8 mouse cellular contexts compared by ENCODE assay signal in the genomic region with DNA sequence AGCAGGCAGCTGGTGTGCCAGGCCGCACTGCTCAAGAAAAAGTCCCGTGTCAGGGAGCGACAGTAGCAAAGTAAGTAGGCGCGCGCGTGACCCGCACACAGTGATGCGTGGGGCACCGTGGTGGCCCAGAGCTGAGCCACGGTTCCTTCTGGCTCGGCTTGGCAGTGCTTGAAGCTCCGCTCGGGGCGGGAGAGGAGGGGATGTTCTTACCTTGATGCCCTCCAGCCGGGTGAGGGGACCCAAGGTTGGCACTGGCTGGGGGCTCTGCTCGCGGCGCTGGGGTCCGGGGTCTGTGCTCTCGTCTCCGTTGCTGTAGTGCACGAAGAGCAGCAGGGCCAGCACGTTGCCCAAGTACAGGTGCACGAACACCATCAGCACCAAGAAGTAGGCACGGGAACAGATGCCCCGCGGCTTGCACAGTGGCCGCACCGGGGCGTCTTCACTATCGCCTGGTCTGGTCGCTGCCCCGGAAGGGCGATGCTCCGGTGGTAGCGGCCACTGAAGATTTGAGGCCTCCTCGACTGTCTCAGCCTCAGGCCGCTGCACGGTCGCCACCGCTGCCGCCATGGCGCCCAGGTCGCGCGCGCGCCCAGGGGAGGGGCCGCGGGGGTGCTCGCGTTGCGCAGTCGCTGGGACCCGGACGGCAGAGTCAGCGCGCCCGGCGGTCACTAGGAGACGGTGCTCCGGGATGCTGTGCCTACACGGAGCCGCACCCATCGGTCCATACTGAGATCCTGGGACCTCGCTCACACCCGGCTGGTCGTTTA. TPM values are rescaled to one million over a fixed set of nuclear protein-coding genes. Genes with fewer than 3 reads are reported as not detected.
A peak's percentile ranks its signal among the peaks of the same experiment; 100 is the strongest.
DNase-seq lines count a peak whose midpoint lies in the region; ATAC-seq and TF ChIP-seq lines count a peak whose summit lies in the region.

TSS of gene P4htm (minus strand) at position 670 of the 767 bp plus-strand sequence.

- peaks cover 20% of the 10 kb centered on the region for H3K4me1 ChIP-seq in forebrain, embryonic 12.5 days
- peaks cover 16% of the 10 kb centered on the region; the same call in 1 of the 2 replicates for H3K4me1 ChIP-seq in heart, postnatal 0 days (ENCODE audit: control insufficient read depth, insufficient read depth)
- H3K4me1 ChIP-seq in lung, embryonic 14.5 days (ENCODE audit: insufficient read depth), result no peaks in the 10 kb centered on the region
- H3K4me1 ChIP-seq in neural tube, embryonic 15.5 days, result peaks cover 20% of the 10 kb centered on the region
- H3K4me1 ChIP-seq in thymus, adult 2 months (replicated peaks; ENCODE audit: control insufficient read depth, insufficient read depth, low read length), result peaks cover 7% of the 10 kb centered on the region

- no peaks in the 10 kb centered on the region for H3K9me3 ChIP-seq in forebrain, embryonic 12.5 days
- no peaks in the 10 kb centered on the region for H3K9me3 ChIP-seq in heart, postnatal 0 days (replicated peaks; ENCODE audit: control insufficient read depth, low read length)
- no peaks in the 10 kb centered on the region for H3K9me3 ChIP-seq in lung, embryonic 14.5 days (ENCODE audit: low read depth, low read length)
- no peaks in the 10 kb centered on the region for H3K9me3 ChIP-seq in neural tube, embryonic 15.5 days (replicated peaks)

- peak; percentile 85 for ATAC-seq in forebrain, embryonic 12.5 days (ENCODE audit: low FRiP score)
- peak; percentile 80 for ATAC-seq in heart, postnatal 0 days (ENCODE audit: insufficient read depth, low read depth)
- ATAC-seq in lung, embryonic 14.5 days (ENCODE audit: insufficient read depth), result peak; percentile 81
- peak; percentile 91 for ATAC-seq in neural tube, embryonic 15.5 days (ENCODE audit: low FRiP score)

- peak within 1 kb of the TSS; percentile 92 for H3K4me2 ChIP-seq in forebrain, embryonic 12.5 days
- H3K4me2 ChIP-seq in heart, postnatal 0 days (ENCODE audit: low read depth, low read length), result peak within 1 kb of the TSS; percentile 81
- peak within 1 kb of the TSS; percentile 96 for H3K4me2 ChIP-seq in lung, embryonic 14.5 days
- peak within 1 kb of the TSS; percentile 83 for H3K4me2 ChIP-seq in neural tube, embryonic 15.5 days

- no peak for TF ChIP-seq POLR2A in thymus, adult 2 months (IDR thresholded peaks at IDR 0.05; ENCODE audit: control insufficient read depth, extremely low read depth, insufficient read depth, low read length, poor library complexity)

- no peaks in the 10 kb centered on the region; the same call in 1 of the 2 replicates for H3K36me3 ChIP-seq in forebrain, embryonic 12.5 days (replicated peaks)
- H3K36me3 ChIP-seq in heart, postnatal 0 days (replicated peaks; ENCODE audit: control insufficient read depth, insufficient read depth, low read length), result 0 out of 2 replicates have a peak, but pooled peaks cover 3% of the 10 kb centered on the region
- no peaks in the 10 kb centered on the region for H3K36me3 ChIP-seq in lung, embryonic 14.5 days (ENCODE audit: insufficient read depth)
- H3K36me3 ChIP-seq in neural tube, embryonic 15.5 days, result peaks cover 3% of the 10 kb centered on the region; the same call in 1 of the 2 replicates
- no peaks in the 10 kb centered on the region for H3K36me3 ChIP-seq in thymus, adult 2 months (ENCODE audit: control insufficient read depth, insufficient read depth, low read length)

- peak within 1 kb of the TSS; percentile 70 for H3K27ac ChIP-seq in forebrain, embryonic 12.5 days
- H3K27ac ChIP-seq in heart, postnatal 0 days (ENCODE audit: low read depth), result peak within 1 kb of the TSS; percentile 69
- no peak within 1 kb of the TSS; the same call in 1 of the 2 replicates for H3K27ac ChIP-seq in lung, embryonic 14.5 days (ENCODE audit: low read depth)
- H3K27ac ChIP-seq in neural tube, embryonic 15.5 days (replicated peaks), result peak within 1 kb of the TSS; percentile 85
- H3K27ac ChIP-seq in thymus, adult 2 months (ENCODE audit: control insufficient read depth, insufficient read depth, low read length), result no peak within 1 kb of the TSS

- TF ChIP-seq CTCF in heart, postnatal 0 days (IDR thresholded peaks at IDR 0.05; ENCODE audit: low read depth), result no peak
- 0 out of 2 replicates have a peak, but pooled peaks have one; percentile 9 for TF ChIP-seq CTCF in lung, embryonic 14.5 days (IDR thresholded peaks at IDR 0.05; ENCODE audit: low read depth)
- TF ChIP-seq CTCF in thymus, adult 2 months (IDR thresholded peaks at IDR 0.05; ENCODE audit: borderline replicate concordance, control insufficient read depth, extremely low read depth, insufficient read depth, low read length, poor library complexity), result 0 out of 2 replicates have a peak, but pooled peaks have one; percentile 22

- no peaks in the 10 kb centered on the region for H3K27me3 ChIP-seq in forebrain, embryonic 12.5 days
- no peaks in the 10 kb centered on the region for H3K27me3 ChIP-seq in heart, postnatal 0 days (ENCODE audit: control insufficient read depth, insufficient read depth, low read length)
- H3K27me3 ChIP-seq in lung, embryonic 14.5 days (ENCODE audit: insufficient read depth, low read length), result no peaks in the 10 kb centered on the region
- H3K27me3 ChIP-seq in neural tube, embryonic 15.5 days (replicated peaks), result no peaks in the 10 kb centered on the region
- no peaks in the 10 kb centered on the region for H3K27me3 ChIP-seq in thymus, adult 2 months (ENCODE audit: control insufficient read depth, insufficient read depth, low read length)

- H3K9ac ChIP-seq in forebrain, embryonic 12.5 days, result peak within 1 kb of the TSS; percentile 69
- peak within 1 kb of the TSS; percentile 80 for H3K9ac ChIP-seq in heart, postnatal 0 days (replicated peaks; ENCODE audit: low read depth, low read length)
- H3K9ac ChIP-seq in lung, embryonic 14.5 days, result peak within 1 kb of the TSS; percentile 64
- H3K9ac ChIP-seq in neural tube, embryonic 15.5 days (replicated peaks), result peak within 1 kb of the TSS; percentile 80

- under 1% methylated on average over 69 of the region's 69 CpGs for WGBS in forebrain, embryonic 12.5 days
- 4% methylated on average over 69 of the region's 69 CpGs for WGBS in heart, postnatal 0 days
- under 1% methylated on average over 68 of the region's 69 CpGs for WGBS in lung, embryonic 14.5 days
- WGBS in neural tube, embryonic 15.5 days, result under 1% methylated on average over 68 of the region's 69 CpGs
- WGBS in thymus, adult 2 months, result 6% methylated on average over 69 of the region's 69 CpGs

- peak within 1 kb of the TSS; percentile 76 for H3K4me3 ChIP-seq in forebrain, embryonic 12.5 days (replicated peaks)
- H3K4me3 ChIP-seq in heart, postnatal 0 days (ENCODE audit: low read depth, low read length), result peak within 1 kb of the TSS; percentile 71
- peak within 1 kb of the TSS; percentile 69 for H3K4me3 ChIP-seq in lung, embryonic 14.5 days (ENCODE audit: low read depth, low read length)
- H3K4me3 ChIP-seq in neural tube, embryonic 15.5 days (replicated peaks), result peak within 1 kb of the TSS; percentile 72
- peak within 1 kb of the TSS; percentile 78 for H3K4me3 ChIP-seq in thymus, adult 2 months (ENCODE audit: control insufficient read depth, insufficient read depth, low read length)

- DNase-seq in CD8-positive naive resting alpha-beta T cell, adult 2 months (ENCODE audit: low read depth in 2 of 2, low spot score in 2 of 2), result peak; percentile 37 to 48
- peak; percentile 90 for DNase-seq in brain, adult 2 months (ENCODE audit: low read depth, low spot score)
- peak; percentile 59 for DNase-seq in heart, postnatal 0 days (ENCODE audit: low spot score)
- peak; percentile 72 to 85 for DNase-seq in layer of hippocampus, adult 18-20 months (ENCODE audit: low spot score in 2 of 2)
- peak; percentile 80 for DNase-seq in lung, embryonic 14.5 days
- peak; percentile 54 for DNase-seq in thymus, adult 2 months

- TF ChIP-seq EP300 in heart, postnatal 0 days (IDR thresholded peaks at IDR 0.05; ENCODE audit: low read depth), result no peak

RNA-seq across cellular contexts. Expression of gene P4htm, which starts in this region (rescaled TPM):
- polyA plus RNA-seq in forebrain, embryonic 12.5 days (2016; fragmentation: Nextera tagmentation; extraction: Ambion mirVana), result 16.2 and 18.4 TPM in 2 replicates
- 18.7 and 37.8 TPM in 2 replicates for total RNA-seq in heart, postnatal 0 days (2014; rRNA removed; ENCODE audit: low replicate concordance)
- polyA plus RNA-seq in heart, postnatal 0 days (2015; fragmentation: Nextera tagmentation; extraction: Ambion mirVana), result 16.6 and 17.7 TPM in 2 replicates
- 100 to 1,000 TPM; 101 to 102 TPM for total RNA-seq in layer of hippocampus, adult 18-20 months (2021)
- polyA plus RNA-seq in lung, embryonic 14.5 days (2014; fragmentation: Nextera tagmentation; extraction: Ambion mirVana), result 5.7 and 6.1 TPM in 2 replicates
- polyA plus RNA-seq in neural tube, embryonic 15.5 days (2015; fragmentation: Nextera tagmentation; extraction: Ambion mirVana), result 36.4 and 44.2 TPM in 2 replicates
- polyA plus RNA-seq in thymus, adult 2 months (2012; rRNA removed), result 6.6 and 10.5 TPM in 2 replicates

Comparison
In these comparisons a context has a peak if more than half of its experiments do, and no peak if none do; other contexts are left out.
1. H3K27ac ChIP-seq: peak in forebrain, embryonic 12.5 days (single experiment), heart, postnatal 0 days (single experiment) and neural tube, embryonic 15.5 days (single experiment); none in lung, embryonic 14.5 days (single experiment) and thymus, adult 2 months (single experiment).
2. Peak in every context shown above with its lines, with median percentiles within 50 percentile points of each other: DNase-seq, ATAC-seq, H3K4me2 ChIP-seq, H3K4me3 ChIP-seq and H3K9ac ChIP-seq.